Mouse (Mus musculus) kidney, adult 2 months (tissue): ENCODE data around the gene Ttll4. TPM values are rescaled to one million over a fixed set of nuclear protein-coding genes. Genes with fewer than 3 reads are reported as not detected.

ENCODE experiments used
- DNase-seq: peaks from one replicate; pipeline ENCODE4 v3.0.0; 2021
- H3K27ac ChIP-seq: fragments of 200-500 bp; 2 replicates; pipeline ENCODE4 v1.5.1; 2012; ENCODE audit warnings: low read depth, low read length, control low read depth, inconsistent platforms; ENCODE audit not compliant: insufficient read depth
- H3K27me3 ChIP-seq: fragments of 200-500 bp; replicated peaks from 2 replicates; pipeline ENCODE4 v1.6.1; 2012; ENCODE audit warnings: mild to moderate bottlenecking, moderate library complexity, low read length, inconsistent platforms; ENCODE audit not compliant: control insufficient read depth, insufficient read depth
- H3K36me3 ChIP-seq: fragments of 200-500 bp; 2 replicates; pipeline ENCODE4 v1.6.1; 2012; ENCODE audit warnings: mild to moderate bottlenecking, moderate library complexity, low read length, inconsistent platforms; ENCODE audit not compliant: control insufficient read depth, insufficient read depth
- H3K4me1 ChIP-seq: fragments of 200-500 bp; 2 replicates; pipeline ENCODE4 v1.6.1; 2011; ENCODE audit warnings: low read length; ENCODE audit not compliant: control insufficient read depth, insufficient read depth
- H3K4me3 ChIP-seq: fragments of 200-500 bp; 2 replicates; pipeline ENCODE4 v1.5.1; 2011; ENCODE audit warnings: mild to moderate bottlenecking, low read depth, low read length, control low read depth; ENCODE audit not compliant: insufficient read depth
- CTCF ChIP-seq: fragments of 200-500 bp; conservative IDR thresholded peaks from 2 replicates; pipeline ENCODE4 v1.5.1; 2011; ENCODE audit warnings: low read depth, mild to moderate bottlenecking, control low read depth, low read length, moderate library complexity, mixed read lengths; ENCODE audit not compliant: insufficient read depth, insufficient read length
- POLR2A ChIP-seq: fragments of 200-500 bp; IDR thresholded peaks from one replicate; pipeline ENCODE4 v1.6.1; 2011; ENCODE audit warnings: low read depth, low read length, control low read depth
- WGBS: fragments of 180-500 bp; shearing (Covaris S2); methylation state at CpG from one replicate; pipeline ENCODE4 v1.1.7; 2018; 5-methylcytosine and 5-hydroxymethylcytosine counted together
- polyA plus RNA-seq: library from polyadenylated mRNA; depleted of rRNA; stranded (reverse); fragments of >200 nt; gene quantifications from 2 replicates; pipeline ENCODE4 v1.2.3, GENCODE M21; 2012

Gene Ttll4
- polyA plus RNA-seq, 1 experiment: 11.2 TPM

DNA sequence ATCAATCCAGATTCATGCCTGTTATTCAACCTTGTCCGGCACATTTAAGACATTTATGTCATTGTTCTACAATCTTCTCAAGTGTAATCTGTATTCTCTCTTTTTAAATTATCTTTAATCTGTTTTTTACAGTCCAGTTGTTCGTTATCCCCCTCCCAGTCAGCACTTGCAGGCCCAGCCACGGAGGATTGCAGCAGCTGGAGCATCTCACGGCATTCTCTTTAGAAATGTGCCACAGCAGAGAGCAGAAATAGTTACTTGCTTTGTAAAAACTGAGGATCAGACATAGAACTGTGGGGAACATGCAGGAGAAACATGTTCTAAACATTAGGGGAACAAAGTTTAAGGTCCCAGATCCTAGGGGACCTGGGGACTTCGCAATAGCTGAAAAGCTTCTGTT, 43.5 kb downstream of the Ttll4 start:
- Histone ChIP-seq H3K4me3 (no peak overlapping the region), H3K27me3 (no peaks in the 10 kb centered on the region), H3K36me3 (no peaks in the 10 kb centered on the region), H3K27ac (no peak overlapping the region), H3K4me1 (no peaks in the 10 kb centered on the region)
- no peak for DNase-seq
- WGBS: 77% methylated on average over 5 of the region's 5 CpGs
- TF ChIP-seq POLR2A: no peak
- no peak for TF ChIP-seq CTCF

DNA sequence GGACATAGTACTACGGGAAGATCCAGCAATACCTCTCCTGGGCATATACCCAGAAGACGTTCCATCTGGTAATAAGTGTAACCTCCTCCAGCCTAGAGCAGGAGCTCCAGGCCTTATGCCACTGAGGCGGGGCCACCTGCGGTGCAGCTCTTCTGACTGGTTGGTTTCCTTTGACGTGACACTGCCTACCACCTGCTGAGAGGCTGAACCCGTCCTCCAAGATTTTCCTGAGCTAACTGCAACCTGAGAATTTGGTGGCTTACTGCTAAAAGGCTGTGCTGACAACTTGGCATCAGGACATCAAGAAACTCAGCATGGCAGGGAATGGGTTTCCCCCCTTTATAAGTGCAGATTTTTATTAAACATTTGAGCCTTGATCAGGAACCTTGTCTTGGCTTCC, 48.0 kb downstream of the Ttll4 start:
- no peaks in the 10 kb centered on the region for H3K27me3 ChIP-seq
- no peak overlapping the region for H3K4me3 ChIP-seq
- no peak for DNase-seq
- H3K27ac ChIP-seq: no peak overlapping the region
- H3K36me3 ChIP-seq: no peaks in the 10 kb centered on the region
- 51% methylated on average over 6 of the region's 6 CpGs for WGBS
- H3K4me1 ChIP-seq: peaks cover 4% of the 10 kb centered on the region
- TF ChIP-seq CTCF: no peak
- TF ChIP-seq POLR2A: no peak

DNA sequence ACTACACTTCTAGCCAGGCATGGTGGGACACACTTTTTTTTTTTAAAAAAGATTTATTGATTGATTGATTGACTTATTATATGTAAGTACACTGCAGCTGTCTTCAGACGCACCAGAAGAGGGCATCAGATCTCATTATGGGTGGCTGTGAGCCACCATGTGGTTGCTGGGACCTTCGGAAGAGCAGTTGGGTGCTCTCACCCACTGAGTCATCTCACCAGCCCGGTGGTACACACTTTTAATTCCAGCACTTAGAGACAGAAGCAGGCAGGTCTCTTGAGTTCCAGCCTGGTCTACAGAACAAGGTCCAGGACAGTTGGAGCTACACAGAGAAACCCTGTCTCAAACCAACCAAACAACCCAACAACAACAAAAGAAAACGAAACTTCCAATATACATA, 50.5 kb downstream of the Ttll4 start:
- 83% methylated on average over 4 of the region's 4 CpGs for WGBS
- peaks cover 4% of the 10 kb centered on the region for H3K4me1 ChIP-seq

DNA sequence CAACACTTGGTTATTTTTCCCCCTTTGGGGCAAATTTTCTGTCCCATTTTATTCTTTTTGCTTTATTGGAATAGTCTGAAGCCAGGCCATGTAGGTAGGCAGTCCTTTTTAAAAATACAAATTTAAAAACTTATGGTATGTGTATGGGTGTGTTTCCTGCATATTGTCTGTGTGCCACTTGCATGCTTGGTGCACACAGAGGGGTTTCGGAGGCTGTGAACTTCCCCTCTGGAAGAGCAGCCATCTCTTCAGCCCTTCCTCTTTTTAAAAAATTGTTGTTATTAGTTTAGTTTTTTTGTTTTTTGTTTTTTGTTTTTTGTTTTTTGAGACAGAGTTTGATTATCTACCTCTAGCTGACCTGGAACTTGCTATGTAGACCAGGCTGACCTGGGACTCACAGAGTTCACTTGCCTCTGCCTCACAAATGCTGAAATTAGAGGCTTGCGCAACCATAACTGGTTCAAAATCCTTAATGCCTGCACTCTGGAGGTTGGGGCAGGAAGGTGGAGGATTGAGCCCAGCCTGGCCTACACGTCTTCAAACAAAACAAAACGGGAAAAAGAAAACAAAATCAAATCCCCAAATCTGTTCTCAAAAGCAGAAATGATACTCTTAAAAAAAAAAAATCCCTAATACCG, 51.0 kb downstream of the Ttll4 start:
- Histone ChIP-seq H3K27me3 (no peaks in the 10 kb centered on the region), H3K4me1 (peaks cover 4% of the 10 kb centered on the region), H3K27ac (peak overlapping the region; percentile 76), H3K4me3 (no peak overlapping the region; the same call in 1 of the 2 replicates), H3K36me3 (no peaks in the 10 kb centered on the region)
- DNase-seq: peak; percentile 71
- WGBS: 40% methylated on average over 5 of the region's 5 CpGs
- TF ChIP-seq CTCF: no peak
- TF ChIP-seq POLR2A: no peak

More for the DNA sequence above, 50.5 kb downstream of the Ttll4 start:
- no peaks in the 10 kb centered on the region for H3K36me3 ChIP-seq
- TF ChIP-seq CTCF: 0 out of 2 replicates have a peak, but pooled peaks have one; percentile 11
- TF ChIP-seq POLR2A: no peak
- DNase-seq: no peak
- no peak overlapping the region for H3K4me3 ChIP-seq
- H3K27me3 ChIP-seq: no peaks in the 10 kb centered on the region
- no peak overlapping the region for H3K27ac ChIP-seq

DNA sequence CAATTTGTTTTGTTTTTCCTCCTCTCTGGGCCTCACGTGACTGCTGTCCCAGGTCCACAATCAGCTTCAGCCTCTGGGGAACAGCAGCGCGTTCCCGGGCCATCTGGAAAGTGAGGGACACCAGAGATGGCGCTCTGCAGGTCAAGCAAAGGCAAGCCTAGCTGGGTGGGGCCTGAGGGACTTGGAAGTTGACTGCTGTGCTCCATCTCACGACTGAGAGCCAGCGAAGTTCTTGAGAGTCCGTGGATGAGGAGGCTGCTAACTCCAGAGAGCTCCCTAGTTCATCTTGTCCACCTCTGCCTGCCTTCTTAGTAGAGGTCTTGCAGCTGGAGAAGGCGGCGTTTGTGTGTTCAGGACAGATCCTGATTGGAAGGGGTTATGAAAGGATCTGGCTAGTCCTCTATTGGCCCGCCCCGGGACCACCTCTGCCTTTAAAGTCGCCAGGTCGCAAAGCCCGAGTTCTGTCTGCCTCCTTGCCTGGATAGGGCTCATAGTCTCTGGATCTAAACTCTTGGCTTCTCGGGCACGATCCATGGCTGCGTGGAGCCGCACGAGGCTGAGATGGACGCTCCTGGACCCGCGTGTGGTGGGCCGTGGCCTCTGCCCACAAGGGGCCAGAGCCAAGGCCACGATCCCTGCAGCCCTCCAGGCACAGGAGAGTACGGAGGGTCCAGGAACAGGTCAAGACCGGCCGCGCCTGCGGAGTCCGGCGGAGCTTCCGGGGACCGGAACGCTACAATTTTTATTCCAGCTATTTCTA, 51.7 kb downstream of the Ttll4 start, which contains the start of gene Cyp27a1:
Cyp27a1 (plus strand) TSS at position 476 of the 760 bp plus-strand sequence.
- Histone ChIP-seq H3K4me3 (peak within 1 kb of the TSS; percentile 73), H3K27me3 (no peaks in the 10 kb centered on the region), H3K27ac (peak within 1 kb of the TSS; percentile 76), H3K36me3 (no peaks in the 10 kb centered on the region), H3K4me1 (peaks cover 4% of the 10 kb centered on the region)
- peak; percentile 89 for DNase-seq
- 3% methylated on average over 35 of the region's 35 CpGs for WGBS
- peak; percentile 28; the same call in 1 of the 2 replicates for TF ChIP-seq CTCF
- TF ChIP-seq POLR2A: peak; percentile 45

DNA sequence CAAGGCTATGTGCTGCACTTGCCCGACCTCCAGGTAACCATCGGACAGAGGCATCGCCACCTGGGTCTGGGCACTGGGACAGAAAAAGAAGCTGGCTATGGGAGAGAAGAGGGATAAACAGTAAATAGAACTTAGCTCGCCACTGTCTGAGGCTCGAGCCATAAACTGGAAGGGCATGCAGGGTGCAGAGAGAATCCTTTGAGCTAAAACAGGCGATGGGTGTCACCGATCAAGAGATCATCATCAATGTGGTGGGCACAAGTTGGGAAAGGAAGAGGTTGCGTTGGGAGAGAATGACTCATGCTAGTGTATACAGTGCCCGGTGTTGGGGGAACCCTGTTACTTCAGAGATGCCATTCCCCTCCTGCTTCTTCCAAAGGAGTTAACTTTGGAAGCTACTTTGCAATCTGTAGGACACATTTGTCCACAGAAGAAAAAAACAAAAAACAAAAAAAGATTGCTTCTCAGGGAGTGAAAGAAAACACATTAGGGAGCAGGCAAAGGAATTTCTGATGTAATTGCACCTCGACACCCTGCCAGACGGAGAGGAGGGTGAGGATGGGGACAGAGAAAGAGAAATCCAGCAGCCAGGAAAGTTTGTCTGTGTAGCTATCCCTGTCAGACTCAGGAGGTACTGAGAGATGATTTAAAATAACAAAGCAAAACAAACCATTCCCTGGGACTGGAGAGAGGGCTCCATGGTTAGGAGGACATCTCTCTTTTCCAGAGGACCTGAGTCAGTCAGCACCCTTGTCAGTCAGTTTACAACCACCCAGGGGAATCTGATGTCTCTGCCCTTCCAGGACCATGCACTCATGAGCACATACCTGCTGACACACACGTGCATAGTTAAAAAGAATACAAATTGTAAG, 52.5 kb downstream of the Ttll4 start:
- no peaks in the 10 kb centered on the region for H3K36me3 ChIP-seq
- peak overlapping the region; percentile 73 for H3K4me3 ChIP-seq
- no peak for DNase-seq
- H3K27ac ChIP-seq: 0 out of 2 replicates have a peak overlapping the region, but pooled peaks have one; percentile 76
- H3K4me1 ChIP-seq: peaks cover 4% of the 10 kb centered on the region
- no peaks in the 10 kb centered on the region for H3K27me3 ChIP-seq
- TF ChIP-seq POLR2A: no peak
- no peak for TF ChIP-seq CTCF
- 22% methylated on average over 12 of the region's 12 CpGs for WGBS
